Mouse (Mus musculus) gastrocnemius, postnatal 10 days (tissue): ENCODE measurements around the gene Olfr25. TPM values are rescaled to one million over a fixed set of nuclear protein-coding genes. Genes with fewer than 3 reads are reported as not detected.

ENCODE experiments used
- DNase-seq: peaks from one replicate; pipeline ENCODE4 v3.0.0; 2021; ENCODE audit warnings: mixed read lengths
- long read RNA-seq, 2 experiments: library from polyadenylated mRNA; stranded (forward); transcript quantifications; one replicate each; pipeline ENCODE4 v2.0.0; 2021
- total RNA-seq, 2 experiments: library from RNA; stranded (reverse); gene quantifications; 2 replicates each; pipeline ENCODE4 v1.2.3; 2021

Gene Olfr25
- total RNA-seq, result not detected
- long read RNA-seq, experiment 1, result 0 reads
- long read RNA-seq, experiment 2, result 0 reads

DNA sequence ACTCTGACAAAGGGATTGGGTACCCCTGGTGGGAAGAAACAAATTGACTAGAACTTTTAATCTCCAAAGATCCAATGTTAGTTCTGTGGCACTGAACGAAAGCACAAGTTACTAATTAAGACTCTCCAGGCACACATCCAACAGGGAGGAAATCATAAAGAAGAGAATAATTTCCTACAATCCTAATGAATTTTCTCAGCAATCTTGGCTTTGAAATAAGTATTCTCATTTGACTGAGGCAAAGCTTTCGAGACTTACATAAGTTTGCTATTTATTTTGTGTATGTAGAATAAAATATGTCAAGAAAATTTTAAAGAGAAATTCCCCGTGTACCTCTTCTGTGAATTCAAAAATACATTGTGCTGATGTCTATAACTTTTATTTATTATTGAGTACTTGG is at the start of gene Olfr25:
Gene Olfr25, plus strand, starts transcription at position 301 of the 400 bp plus-strand sequence.
- DNase-seq, result no peak

GRCm38 (mm10) chr9:38290807-38291206 is 38.1 kb upstream of the Olfr25 start, which contains the start of gene Olfr896-ps1:
TSS of gene Olfr896-ps1 (plus strand) at chr9:38291107.
- DNase-seq, result no peak

DNA sequence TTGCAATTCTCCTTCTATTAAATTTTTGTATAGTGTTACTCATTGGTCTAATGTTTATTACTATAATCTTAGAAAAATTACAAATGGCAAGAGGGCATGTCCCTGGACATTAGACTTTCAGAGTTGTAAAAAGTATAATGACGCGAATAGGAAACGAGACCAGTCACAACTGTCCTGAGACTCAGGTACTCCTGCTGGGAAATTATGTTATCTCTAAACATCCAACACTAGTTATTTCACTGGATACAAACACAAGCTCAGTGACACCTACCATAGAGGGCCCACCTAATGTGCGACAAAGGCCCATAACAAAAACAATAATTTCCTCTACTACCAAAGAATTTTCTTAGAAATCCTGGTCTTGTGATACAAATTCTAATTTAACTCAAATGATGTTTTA is 19.3 kb downstream of the Olfr25 start, which contains the start of gene Olfr898:
Gene Olfr898, plus strand, starts transcription at position 301 of the 400 bp plus-strand sequence.
- DNase-seq, result no peak

GRCm38 (mm10) chr9:38366596-38366995 is 37.7 kb downstream of the Olfr25 start, which contains the start of gene Olfr250:
TSS of gene Olfr250 (plus strand) at chr9:38366896.
- DNase-seq, result no peak

DNA sequence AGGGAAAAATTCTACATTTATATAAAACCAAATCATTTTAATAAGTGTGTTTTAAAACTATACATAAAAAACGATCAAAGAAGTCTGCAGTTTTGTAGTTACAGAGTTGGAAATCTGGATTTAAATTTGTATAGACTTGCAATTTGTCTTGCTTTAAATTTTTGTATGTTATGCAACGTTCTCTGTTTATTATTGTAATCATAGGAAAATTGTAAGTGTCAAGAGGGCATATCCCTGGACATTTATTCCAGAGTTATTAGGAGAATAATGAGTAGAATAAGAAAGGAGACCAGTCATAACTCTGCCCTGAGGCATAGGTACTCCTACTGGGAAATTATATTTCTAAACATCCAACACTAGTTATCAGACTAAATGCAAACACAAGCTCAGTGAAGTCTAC is 47.9 kb downstream of the Olfr25 start, which contains the start of gene Olfr251:
Gene Olfr251, plus strand, starts transcription at position 301 of the 400 bp plus-strand sequence.
- no peak for DNase-seq

Other genes starting within 250 kb of the Olfr25 start
- gene Olfr887, start 245.0 kb upstream of the Olfr25 start, total RNA-seq, result not detected
- not detected for gene Olfr888, start 220.9 kb upstream of the Olfr25 start, total RNA-seq
- not detected for gene Olfr889, start 213.9 kb upstream of the Olfr25 start, total RNA-seq
- gene Olfr890, start 186.5 kb upstream of the Olfr25 start, total RNA-seq, result not detected
- gene Olfr891, start 148.2 kb upstream of the Olfr25 start, total RNA-seq, result not detected
- gene Olfr893, start 120.7 kb upstream of the Olfr25 start, total RNA-seq, result not detected
- gene Olfr894, start 111.0 kb upstream of the Olfr25 start, total RNA-seq, result not detected
- not detected for gene Olfr143, start 76.3 kb upstream of the Olfr25 start, total RNA-seq
- not detected for gene Olfr895, start 61.2 kb upstream of the Olfr25 start, total RNA-seq
- gene Olfr896-ps1, start 38.0 kb upstream of the Olfr25 start, total RNA-seq, result not detected
- not detected for gene Olfr898, start 19.4 kb downstream of the Olfr25 start, total RNA-seq
- not detected for gene Olfr250, start 37.8 kb downstream of the Olfr25 start, total RNA-seq
- gene Olfr251, start 48.0 kb downstream of the Olfr25 start, total RNA-seq, result not detected
- gene Olfr147, start 72.6 kb downstream of the Olfr25 start, total RNA-seq, result not detected
- gene Olfr901, start 100.4 kb downstream of the Olfr25 start, total RNA-seq, result not detected
- gene Olfr902, start 118.6 kb downstream of the Olfr25 start, total RNA-seq, result not detected
- not detected for gene Olfr904, start 134.1 kb downstream of the Olfr25 start, total RNA-seq
- gene Olfr905, start 142.0 kb downstream of the Olfr25 start, total RNA-seq, result not detected
- gene Olfr906, start 158.0 kb downstream of the Olfr25 start, total RNA-seq, result not detected
- not detected for gene Olfr907, start 166.7 kb downstream of the Olfr25 start, total RNA-seq
- not detected for gene Olfr911-ps1, start 192.5 kb downstream of the Olfr25 start, total RNA-seq
- gene Olfr910, start 208.8 kb downstream of the Olfr25 start, total RNA-seq, result not detected